Mouse (Mus musculus) T-helper 17 cell (primary cell): ENCODE data around the gene Gm10197.

ENCODE experiments used
- in situ Hi-C, 2 experiments: fragments of 300-600 bp; cut with MboI, MseI; formaldehyde crosslinking; loops; 1 replicate in 1 of 2; 2 replicates in 1 of 2; pipeline ENCODE4 v1.15.1; 2025; ENCODE audit warnings: high pct_unique_total_duplicates in 2 of 2

Gm10197 gene

DNA sequence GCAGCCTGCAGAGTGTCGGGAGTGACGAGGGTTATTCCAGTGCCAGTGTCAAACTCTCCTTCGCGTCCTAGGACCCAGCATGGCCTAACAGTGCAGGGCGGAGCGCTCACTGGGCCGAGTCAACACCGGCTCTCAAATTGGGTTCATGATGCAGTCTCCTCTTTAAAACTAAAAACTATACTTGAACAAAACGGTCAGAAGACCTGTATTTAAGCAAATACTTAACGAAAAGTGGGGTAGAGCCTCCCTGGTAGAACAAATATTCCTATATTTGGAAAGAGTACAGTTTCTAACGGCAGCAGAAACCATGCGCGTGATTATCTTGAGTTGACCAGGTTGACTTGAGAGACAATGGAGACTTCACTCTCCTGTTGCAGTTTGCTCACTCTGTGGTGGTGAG, at the start of gene Gm10197:
TSS of gene Gm10197 (minus strand) at position 101 of the 400 bp plus-strand sequence.
- in situ Hi-C loops = no loop called here

DNA sequence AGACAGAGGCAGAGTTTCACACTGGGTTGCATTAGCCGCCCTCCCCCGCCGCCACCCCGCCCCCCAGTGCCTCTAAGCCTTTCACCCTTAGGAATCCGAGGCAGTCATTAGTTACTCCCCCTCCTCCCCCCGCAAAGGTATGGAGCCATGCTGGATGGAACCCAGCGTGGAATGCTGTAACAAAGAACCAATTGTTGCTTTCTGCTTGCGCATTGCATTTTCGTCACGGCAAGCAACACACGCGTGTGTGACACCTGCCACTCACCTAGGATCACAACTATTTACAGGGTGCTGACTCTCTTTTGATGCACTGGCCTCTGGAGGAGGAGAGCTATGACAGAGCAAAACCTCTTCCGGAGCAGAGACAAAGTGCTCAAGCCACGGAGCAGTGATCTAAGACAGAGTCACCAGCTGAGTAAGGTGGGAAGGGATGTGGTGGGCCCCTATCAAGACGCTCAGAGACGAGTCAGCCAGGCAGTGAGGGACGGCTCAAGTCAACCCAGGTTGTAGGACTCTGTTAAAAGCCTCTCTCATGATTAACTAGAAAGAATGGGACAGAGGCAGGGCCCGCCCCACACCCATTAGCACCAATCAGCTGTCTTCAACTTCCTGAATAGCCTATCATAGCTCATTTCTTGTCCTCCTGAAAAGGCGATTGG, 49.5 kb upstream of the Gm10197 start:
- in situ Hi-C loops = loop anchor here (10.0 to 25.0 kb wide), 2 partner anchors 384 to 1841 kb away; partner anchors contain the start of gene Acsl5 (in 1 of the 2)

DNA sequence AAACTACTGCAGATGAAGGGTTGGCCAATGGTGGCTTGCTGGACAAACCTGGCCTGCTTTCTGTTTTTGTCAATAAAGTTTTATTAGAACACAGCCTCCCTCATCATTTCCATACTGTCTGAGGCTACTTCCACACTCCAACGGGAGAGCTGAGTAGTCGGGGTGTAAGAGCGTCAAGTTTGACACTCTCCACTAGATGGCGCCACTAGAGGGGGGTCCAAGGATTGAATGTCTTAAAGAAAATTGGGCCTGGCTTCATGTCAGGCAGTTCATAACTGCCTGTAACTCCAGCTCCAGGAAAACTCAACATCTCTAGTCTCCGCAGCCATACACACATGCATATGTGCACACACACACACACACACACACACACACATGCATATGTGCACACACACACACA, 48.3 kb upstream of the Gm10197 start:
- in situ Hi-C loops = loop anchor here (10.0 to 25.0 kb wide), 2 partner anchors 385 to 1842 kb away; partner anchors contain the start of gene Acsl5 (in 1 of the 2)

DNA sequence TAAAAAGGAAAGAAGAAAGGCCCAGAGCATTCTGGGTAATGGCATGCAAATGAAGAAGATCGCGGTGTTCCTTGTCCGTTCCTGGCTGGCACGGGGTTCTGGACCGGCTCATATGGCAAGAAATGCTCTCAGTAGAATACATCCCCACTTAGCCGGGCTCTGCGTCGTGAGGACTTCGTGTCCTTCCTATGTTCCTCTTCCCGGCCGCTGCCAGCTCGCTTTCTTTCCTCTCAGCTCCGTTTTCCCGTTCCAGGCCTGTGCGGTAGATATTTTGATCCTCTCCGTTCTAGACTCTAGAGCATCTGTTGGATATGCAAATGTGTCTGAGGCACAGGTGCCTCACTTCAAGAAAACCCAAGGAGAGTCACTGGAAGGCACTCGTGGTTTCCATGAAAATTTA, 43.6 kb upstream of the Gm10197 start:
- in situ Hi-C loops = loop anchor here in 1 of 2 experiments (25.0 kb wide), 1 partner anchor 1847 kb away; the partner anchor contains the start of gene Acsl5

DNA sequence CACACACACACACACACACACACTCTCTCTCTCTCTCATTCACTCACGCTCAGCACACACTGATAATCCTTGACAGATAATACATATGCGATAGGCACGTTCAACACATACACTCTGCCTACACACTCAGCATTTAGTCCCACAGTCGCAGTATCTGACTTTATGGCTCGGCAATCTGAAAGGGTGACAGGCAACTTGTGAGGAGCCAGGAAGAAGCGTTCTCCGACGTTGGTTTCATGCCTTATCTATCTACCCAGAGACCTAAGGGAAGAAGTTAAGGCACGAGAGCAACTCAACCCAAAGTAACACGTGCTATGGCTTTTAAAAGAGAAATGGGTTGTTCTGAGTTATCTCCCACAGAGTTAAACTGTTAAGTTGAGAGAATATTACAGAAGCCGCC, 43.1 kb upstream of the Gm10197 start:
- in situ Hi-C loops = loop anchor here in 1 of 2 experiments (25.0 kb wide), 1 partner anchor 1848 kb away; the partner anchor contains the start of gene Acsl5

DNA sequence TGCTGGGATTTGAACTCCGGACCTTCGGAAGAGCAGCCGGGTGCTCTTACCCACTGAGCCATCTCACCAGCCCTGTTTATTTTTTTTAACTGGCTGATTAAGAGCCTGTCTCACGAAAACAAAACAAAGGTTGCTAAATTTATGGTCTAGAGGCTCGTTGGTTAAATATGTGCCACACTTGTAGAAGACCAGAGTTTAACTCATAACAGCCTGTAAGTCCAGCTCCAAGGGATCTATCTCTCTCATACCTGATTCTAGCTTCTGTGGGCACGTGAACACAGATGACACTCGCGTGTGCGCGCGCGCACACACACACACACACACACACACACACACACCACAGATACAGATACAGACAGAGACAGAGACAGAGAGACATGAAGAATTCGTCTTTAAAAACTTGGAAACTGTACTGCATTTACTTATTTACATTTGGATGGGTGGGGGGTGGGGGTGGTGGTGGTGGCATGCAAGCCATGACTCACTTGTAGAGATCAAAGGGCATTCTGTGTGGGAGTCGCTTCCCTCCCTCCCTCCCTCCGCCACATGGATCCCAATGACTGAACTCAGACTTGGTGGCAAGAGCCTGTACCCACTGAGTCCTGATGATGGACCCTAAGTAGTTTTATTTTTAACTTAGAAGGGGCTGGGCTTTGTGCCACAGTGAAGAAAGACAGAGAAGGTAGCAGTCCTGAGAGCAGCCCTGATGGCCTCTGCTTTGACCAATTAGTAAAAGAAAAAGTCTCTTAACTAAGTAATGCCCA, 42.2 kb upstream of the Gm10197 start:
- in situ Hi-C loops = loop anchor here in 1 of 2 experiments (25.0 kb wide), 1 partner anchor 1849 kb away; the partner anchor contains the start of gene Acsl5

DNA sequence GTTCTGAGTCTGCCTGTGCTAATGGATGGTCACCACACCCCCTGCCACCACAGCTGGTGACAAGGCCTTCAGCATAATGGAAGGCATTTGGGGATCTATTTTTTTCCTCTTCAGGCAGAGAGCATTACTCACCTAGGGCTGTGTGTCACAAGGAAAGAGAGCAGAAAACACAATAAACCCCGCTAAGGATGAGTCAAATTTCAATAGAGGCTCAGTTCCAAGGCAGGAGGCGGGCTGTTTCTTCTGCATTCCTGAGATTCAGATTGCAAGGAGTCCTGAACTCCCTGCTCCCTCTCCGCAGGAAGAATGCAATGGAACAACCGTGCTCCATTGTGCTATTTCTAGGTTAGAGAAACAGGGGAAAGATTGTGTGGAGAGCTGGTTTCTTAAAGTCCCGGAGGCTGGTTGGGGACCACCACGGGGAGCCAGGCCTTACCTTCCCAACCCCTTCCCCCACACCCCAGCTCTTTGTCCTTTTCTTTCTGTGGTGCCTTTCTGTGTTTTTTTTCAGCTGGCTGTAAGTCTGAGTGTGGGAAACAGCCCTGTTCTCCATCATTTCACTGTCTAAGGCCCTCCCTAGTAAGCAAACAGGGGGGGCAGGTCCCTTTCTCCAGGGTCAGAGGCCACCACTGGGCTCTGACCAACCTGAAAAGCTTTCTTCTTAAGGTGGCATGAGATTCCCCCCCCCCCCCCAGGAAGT, 40.7 kb upstream of the Gm10197 start:
- in situ Hi-C loops = loop anchor here in 1 of 2 experiments (25.0 kb wide), 1 partner anchor 1850 kb away; the partner anchor contains the start of gene Acsl5

DNA sequence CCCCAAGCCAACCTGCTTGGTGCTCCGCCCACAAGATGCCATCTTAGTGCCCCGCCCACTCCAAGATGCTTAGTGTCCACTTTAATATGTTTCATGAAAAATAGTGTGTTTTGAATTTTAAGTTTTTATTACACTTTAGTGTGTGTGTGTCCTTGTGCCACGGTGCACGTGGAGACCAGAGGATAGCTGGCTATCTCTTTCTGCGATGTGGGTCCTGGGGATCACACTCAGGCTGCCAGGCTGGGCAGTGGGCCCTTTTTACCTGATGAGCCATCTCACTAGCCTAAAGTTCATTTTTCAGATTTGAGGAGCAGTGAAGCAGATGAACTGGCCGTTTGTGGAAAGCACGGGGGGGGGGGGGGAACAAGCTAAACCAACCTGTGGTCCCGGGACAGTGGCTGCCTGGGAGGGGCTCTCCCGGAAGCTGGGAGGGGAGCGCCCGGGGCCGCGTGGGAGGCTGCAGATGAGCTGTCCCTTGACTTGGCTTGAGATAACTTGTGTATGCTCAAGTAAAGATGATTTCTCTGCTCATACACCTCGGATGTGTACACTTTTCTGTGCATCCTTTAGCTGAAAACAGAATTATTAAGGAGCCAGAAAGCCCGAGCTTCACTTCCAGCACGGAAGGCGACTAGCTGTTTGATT, 38.2 kb upstream of the Gm10197 start:
- in situ Hi-C loops = loop anchor here (10.0 to 25.0 kb wide), 2 partner anchors 165 to 1853 kb away; partner anchors contain the start of gene Acsl5 (in 1 of the 2)

DNA sequence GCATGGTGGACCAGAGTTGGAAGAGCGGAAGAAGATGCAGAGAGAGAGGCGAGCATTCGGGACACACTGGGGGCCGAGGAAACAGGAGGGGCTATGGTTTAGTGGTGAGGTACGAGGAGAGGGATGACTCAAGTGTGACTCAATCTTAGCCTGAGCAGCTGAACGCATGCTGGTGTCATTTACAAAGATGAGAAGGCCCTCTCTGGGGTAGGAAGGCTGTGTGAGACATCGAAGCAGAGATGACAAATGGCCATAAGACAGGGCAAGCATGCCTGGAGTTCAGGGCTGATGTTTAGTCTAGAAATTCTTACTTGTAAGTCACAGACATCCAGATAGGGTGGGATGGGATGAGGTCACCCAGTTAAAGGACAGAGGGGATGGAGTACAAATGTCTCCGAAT, 36.8 kb upstream of the Gm10197 start:
- in situ Hi-C loops = loop anchor here (10.0 to 25.0 kb wide), 2 partner anchors 166 to 1854 kb away; partner anchors contain the start of gene Acsl5 (in 1 of the 2)

DNA sequence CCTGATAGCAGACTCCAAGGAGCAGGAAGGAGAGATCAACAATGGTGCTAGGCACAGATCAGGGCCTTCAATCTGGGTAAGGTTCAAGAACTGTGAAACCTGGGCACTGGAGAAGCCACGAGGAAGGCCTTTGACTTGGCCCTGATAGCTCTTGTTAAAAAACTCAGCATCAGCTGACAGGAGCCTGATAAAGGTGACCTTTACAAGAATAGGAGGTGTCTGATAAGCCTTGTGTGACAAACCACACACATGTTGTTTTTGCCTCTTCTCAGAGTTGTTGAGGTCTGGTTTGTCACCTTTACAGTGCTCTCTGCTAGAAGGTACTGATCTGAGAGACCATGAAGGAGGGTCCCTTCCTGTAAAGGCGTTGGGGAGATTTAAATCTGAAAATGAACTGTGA, 35.8 kb upstream of the Gm10197 start:
- in situ Hi-C loops = loop anchor here (10.0 to 25.0 kb wide), 2 partner anchors 167 to 1855 kb away; partner anchors contain the start of gene Acsl5 (in 1 of the 2)

DNA sequence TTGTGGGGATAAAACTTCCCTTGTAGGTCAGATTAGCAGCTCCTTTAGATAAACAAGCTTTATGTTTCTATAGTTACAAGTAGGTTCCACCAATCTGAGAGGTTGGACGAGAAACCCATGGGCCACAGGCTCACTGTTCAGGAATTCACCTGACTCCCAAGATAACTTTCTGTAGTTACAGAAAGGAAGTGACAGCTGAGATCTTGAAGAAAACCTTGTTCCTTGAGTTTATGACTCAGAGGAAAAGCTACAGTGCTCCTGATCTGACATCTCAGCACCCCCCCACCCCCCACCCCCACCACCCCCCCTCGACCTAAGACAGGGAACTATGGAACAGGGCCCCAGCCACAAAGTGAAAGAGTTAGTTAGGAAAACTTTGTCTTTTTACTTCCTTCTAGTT, 34.2 kb upstream of the Gm10197 start:
- in situ Hi-C loops = loop anchor here (10.0 to 25.0 kb wide), 2 partner anchors 169 to 1856 kb away; partner anchors contain the start of gene Acsl5 (in 1 of the 2)

DNA sequence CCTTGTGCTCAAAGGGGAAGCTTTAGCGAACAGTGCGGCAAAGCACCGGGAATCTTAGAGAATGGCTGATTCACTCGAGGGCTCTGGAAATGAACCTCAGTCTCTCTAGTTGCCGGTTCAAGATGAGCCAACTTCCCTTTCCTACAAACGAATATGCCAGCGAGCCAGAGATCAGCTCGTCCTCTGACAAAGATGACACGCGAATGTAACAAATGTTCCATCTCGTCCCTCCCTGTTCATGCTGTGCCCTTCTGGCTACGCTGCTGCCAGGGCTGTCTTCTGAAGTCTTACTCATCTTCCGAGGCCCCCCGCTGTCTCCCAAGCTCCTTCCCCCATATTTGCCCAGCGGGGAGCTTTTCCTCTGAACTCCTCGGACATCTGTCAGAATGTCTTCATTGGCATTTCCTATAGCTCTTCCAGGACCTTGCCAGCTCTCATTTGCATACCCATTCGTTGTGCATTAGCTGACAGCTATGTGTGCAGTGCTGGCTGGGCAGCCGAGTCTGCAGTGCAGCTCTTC, 33.3 kb upstream of the Gm10197 start:
- in situ Hi-C loops = loop anchor here (10.0 to 25.0 kb wide), 2 partner anchors 170 to 1857 kb away; partner anchors contain the start of gene Acsl5 (in 1 of the 2)

DNA sequence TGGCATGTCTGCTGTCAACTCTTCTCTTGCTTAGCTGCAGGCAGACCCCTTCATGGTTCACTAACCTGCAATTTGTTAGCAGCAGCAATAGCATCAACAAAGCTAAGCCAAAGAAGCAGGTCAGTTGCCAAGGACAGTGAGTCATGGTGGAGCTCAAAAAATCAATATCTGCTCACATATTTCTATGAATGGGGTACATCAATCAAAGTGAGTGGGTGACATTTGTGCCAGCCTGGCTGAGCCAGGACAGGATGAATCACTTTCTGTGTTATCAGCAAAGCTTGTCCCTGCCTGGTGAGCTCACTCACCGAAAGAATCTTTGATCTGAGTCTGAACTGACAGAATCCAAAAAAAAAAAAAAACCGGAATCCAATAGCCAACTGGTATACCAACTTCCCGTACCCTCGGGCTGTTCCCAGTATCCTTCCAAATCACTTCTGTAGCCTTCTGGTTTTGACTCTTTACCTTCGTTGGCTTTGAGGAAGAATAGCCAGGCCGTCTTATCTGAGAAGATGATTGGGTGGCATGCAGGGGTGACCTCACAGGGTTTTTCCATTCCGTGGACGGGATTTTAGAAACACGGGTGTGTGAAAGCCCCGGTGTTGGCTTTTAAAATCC, 32.8 kb upstream of the Gm10197 start:
- in situ Hi-C loops = loop anchor here (10.0 to 25.0 kb wide), 2 partner anchors 170 to 1858 kb away; partner anchors contain the start of gene Acsl5 (in 1 of the 2)

DNA sequence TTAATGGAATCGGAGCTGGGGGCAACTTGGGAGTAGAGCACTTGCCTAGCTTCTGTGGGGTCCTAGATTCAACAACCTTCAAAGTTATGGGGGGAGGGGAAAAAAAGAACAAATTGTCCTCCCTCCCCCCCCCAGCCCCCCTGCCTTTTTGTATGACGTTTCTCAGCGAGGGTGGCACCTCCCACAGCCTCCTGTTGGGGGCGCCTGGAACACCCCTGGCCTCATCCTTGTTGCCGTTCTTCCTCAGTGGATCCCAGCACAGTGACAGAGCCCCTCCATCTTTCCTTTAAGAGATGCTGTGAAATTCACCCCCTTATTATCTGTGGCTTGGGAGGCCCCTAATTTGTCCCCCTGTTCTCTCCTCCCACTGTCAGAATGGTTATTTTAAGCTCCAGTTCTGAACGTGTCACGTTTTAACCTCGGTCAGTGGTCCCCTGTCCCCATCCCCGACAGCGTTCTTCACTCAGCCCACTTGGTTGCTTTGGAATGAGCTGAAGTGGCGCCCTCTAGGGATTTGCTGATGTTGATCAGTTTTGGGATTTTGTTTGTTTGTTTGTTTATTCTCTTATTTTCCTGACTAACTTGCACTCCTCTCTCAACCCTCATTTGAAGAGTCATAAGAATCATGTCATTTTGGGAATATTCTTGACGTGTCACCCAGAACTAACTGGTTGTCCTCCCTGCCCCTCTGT, 31.3 kb upstream of the Gm10197 start:
- in situ Hi-C loops = loop anchor here (10.0 to 25.0 kb wide), 2 partner anchors 172 to 1859 kb away; partner anchors contain the start of gene Acsl5 (in 1 of the 2)

DNA sequence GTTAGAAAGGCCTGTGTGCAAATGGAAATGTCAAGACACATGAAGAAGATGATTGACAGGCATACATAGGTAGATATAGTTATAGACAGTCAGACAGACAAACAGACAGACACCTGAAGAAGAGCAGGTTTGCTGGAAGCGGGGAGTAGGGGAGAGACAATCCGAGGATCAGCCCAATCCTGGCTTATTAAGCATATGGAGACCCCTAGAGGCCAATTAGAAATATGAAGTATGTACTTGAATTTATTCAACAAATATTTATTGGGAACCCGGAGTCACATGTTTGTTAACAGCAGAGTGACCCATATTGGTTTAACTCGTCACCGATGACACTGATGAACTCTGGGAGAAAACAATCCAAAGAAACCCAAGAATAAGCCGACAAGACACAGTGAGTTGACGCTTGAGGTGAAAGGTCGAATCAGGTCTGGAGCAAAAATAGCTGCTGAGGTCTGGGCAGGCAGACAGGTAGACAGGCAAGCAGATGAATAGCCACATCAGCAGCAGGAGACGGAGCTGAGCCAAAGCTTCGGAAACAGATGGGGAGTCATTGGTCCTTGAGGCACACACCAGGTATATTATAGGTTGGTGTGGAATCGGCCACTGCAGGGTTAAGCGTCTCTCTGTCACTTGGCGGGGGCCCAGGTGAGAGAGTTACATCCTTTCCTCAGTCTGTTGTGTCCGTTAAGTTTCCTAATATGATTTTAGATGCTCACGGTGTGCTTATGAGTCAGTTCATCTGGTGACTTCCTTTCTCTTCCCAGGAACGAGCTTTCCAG, 29.0 kb upstream of the Gm10197 start:
- in situ Hi-C loops = loop anchor here (10.0 to 25.0 kb wide), 2 partner anchors 174 to 1862 kb away; partner anchors contain the start of gene Acsl5 (in 1 of the 2)

DNA sequence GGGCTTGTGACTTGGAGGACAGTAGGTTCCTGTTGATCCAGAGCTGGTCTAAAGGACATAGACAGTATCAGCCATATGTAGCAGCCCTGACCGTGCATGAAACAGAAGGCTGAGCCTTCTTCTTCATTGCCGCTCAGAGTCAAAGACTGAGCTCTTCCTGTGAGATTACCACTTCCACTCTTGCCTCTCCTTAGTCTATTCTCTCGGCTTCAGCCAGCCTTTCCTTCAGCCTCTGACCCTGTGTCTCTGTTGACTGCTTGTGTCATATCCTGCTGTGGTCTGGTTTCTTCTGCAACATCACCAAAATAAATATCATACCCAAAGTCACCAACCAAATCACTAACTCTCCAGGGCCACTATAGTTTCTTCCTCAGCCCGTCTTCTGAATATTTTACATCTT, 27.6 kb upstream of the Gm10197 start:
- in situ Hi-C loops = loop anchor here (5.0 kb wide), 2 partner anchors 73 to 188 kb away; partner anchors contain the start of gene Nutf2-ps1 (in 1 of the 2)

DNA sequence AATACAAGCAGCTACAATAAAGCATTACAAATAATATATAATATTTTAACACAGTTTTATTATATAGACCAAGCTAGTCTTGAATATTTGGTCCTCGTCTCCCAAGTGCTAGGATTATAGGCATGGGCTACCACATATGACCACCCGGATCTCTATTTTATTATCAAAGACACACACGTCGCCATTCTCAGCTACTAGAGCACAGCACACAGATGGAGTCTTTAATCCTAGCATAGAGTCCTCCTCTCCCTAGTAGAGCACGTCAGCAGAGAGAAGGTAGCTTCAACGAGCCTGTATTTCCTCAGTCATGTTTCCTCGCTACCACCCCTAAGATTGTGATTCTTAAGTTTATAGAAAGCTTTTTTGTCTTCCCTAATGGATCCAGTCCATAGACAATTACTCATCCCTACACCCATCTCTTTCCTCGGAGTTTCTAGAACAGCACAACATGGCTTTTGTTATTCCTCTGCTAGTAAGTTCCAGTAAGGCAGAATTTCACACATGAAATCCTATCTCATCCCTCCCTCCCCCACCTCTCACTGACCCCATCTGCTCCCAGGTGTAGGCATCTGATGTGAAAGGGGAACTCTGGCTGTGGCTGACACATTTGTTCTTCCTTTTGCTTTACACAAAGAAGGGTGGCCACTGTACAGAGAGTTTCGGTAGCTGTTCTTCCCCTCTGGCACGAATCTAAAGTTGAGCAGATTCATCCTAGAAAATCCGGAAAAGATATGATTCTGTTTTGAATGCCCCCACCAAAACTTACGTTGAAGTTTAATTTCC, 26.1 kb upstream of the Gm10197 start:
- in situ Hi-C loops = loop anchor here (5.0 kb wide), 2 partner anchors 75 to 190 kb away; partner anchors contain the start of gene Nutf2-ps1 (in 1 of the 2)
